Mouse (Mus musculus) MEL (cell line): ENCODE results near the gene Epb41l2.

Experiments
- CTCF ChIP-seq, 3 experiments: IDR thresholded peaks in 2 of 3; conservative IDR thresholded peaks in 1 of 3; 2 replicates each; pipeline ENCODE4 v1.5.1; 2011 to 2012; ENCODE audit warnings: low read length in 3 of 3, low read depth in 2 of 3, mild to moderate bottlenecking in 2 of 3, improper control_type of control experiment in 1 of 3, inconsistent platforms in 1 of 3, mixed read lengths in 1 of 3, moderate library complexity in 1 of 3; ENCODE audit not compliant: control insufficient read depth in 1 of 3, insufficient read depth in 1 of 3, poor library complexity in 1 of 3, severe bottlenecking in 1 of 3
- ETS1 ChIP-seq: IDR thresholded peaks from 2 replicates; pipeline ENCODE4 v1.6.1; 2012; ENCODE audit warnings: low read depth, mild to moderate bottlenecking, inconsistent platforms, low read length, improper control_type of control experiment, moderate library complexity
- POLR2A ChIP-seq, 2 experiments: IDR thresholded peaks; 2 replicates each; pipeline ENCODE4 v1.6.1; 2011 to 2012; ENCODE audit warnings: low read length in 2 of 2, mild to moderate bottlenecking in 2 of 2, control low read depth in 1 of 2, improper control_type of control experiment in 1 of 2, low read depth in 1 of 2, moderate library complexity in 1 of 2; ENCODE audit not compliant: control insufficient read depth in 1 of 2, insufficient read depth in 1 of 2, poor library complexity in 1 of 2

DNA sequence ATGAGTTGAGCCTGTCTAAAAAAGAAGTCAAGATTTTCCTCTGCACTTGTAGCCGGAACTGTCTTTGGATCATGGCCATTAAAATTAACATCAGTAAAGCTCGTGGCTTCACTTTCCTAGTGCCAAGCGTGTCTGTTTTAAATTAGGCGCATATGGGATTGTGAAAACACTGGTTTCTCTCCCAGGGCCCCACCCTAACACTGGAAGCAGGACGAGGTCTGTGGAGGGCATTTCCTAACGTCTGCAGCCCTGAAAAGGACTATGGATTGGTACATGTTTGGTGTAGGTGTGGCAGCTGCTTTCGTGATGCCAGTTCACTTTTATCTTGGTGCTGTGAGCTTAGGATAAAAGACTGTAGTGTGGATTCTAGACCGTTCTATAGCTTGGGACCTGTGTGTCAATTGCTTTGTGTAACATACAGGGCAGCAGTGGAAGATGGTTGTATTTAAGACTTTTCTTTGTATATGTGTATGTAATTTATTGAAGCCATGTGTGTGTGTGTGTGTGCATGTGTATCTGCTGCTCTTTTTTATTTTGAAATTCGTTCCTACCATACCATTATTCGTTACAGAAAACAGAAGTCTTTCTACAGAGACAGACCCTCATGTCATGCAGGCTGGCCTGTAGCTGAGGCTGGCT, 13.0 kb downstream of the Epb41l2 start:
- no peak for TF ChIP-seq CTCF (IDR thresholded peaks at IDR 0.05 in 2 of 3, conservative IDR thresholded peaks at IDR 0.05 in 1 of 3; ENCODE audit: control insufficient read depth in 1 of 3, insufficient read depth in 1 of 3, low read depth in 2 of 3, low read length in 3 of 3, poor library complexity in 1 of 3, severe bottlenecking in 1 of 3)
- no peak for TF ChIP-seq POLR2A (IDR thresholded peaks at IDR 0.05; ENCODE audit: control insufficient read depth in 1 of 2, insufficient read depth in 1 of 2, low read depth in 1 of 2, low read length in 2 of 2, poor library complexity in 1 of 2)
- TF ChIP-seq ETS1: no peak
